Mouse (Mus musculus) spleen, adult 2 months (tissue): ENCODE measurements around the gene E2f1. TPM values are rescaled to one million over a fixed set of nuclear protein-coding genes. Genes with fewer than 3 reads are reported as not detected.

Experiments
- DNase-seq, 2 experiments: peaks; one replicate each; pipeline versions ENCODE4 v3.0.0 to v3.0.0-alpha.2; 2012 to 2021; ENCODE audit warnings: low spot score in 2 of 2, low read depth in 1 of 2
- H3K27ac ChIP-seq: fragments of 200-500 bp; 2 replicates; pipeline ENCODE4 v1.5.1; 2012; ENCODE audit warnings: low read length, inconsistent platforms; ENCODE audit not compliant: insufficient read depth
- H3K27me3 ChIP-seq: fragments of 200-500 bp; 2 replicates; pipeline ENCODE4 v1.6.1; 2012; ENCODE audit warnings: mild to moderate bottlenecking, moderate library complexity, low read length, inconsistent platforms; ENCODE audit not compliant: control insufficient read depth, insufficient read depth
- H3K36me3 ChIP-seq: fragments of 200-500 bp; 2 replicates; pipeline ENCODE4 v1.6.1; 2012; ENCODE audit warnings: mild to moderate bottlenecking, low read length, inconsistent platforms; ENCODE audit not compliant: control insufficient read depth, insufficient read depth
- H3K4me1 ChIP-seq: fragments of 200-500 bp; 2 replicates; pipeline ENCODE4 v1.6.1; 2011; ENCODE audit warnings: inconsistent platforms; ENCODE audit not compliant: control insufficient read depth, insufficient read depth, insufficient read length
- H3K4me3 ChIP-seq: fragments of 200-500 bp; 2 replicates; pipeline ENCODE4 v1.5.1; 2011; ENCODE audit warnings: mild to moderate bottlenecking, inconsistent platforms; ENCODE audit not compliant: insufficient read depth, insufficient read length; ENCODE audit errors: extremely low read depth
- CTCF ChIP-seq: fragments of 200-500 bp; IDR thresholded peaks from 2 replicates; pipeline ENCODE4 v1.5.1; 2011; ENCODE audit warnings: mild to moderate bottlenecking, inconsistent platforms; ENCODE audit not compliant: insufficient read depth, insufficient read length, insufficient replicate concordance; ENCODE audit errors: extremely low read depth
- POLR2A ChIP-seq: fragments of 200-500 bp; IDR thresholded peaks from 2 replicates; pipeline ENCODE4 v1.6.1; 2011; ENCODE audit warnings: low read depth, low read length, inconsistent platforms
- WGBS: fragments of 180-500 bp; shearing (Covaris S2); methylation state at CpG from one replicate; pipeline ENCODE4 v1.1.7; 2018; 5-methylcytosine and 5-hydroxymethylcytosine counted together
- polyA plus RNA-seq: library from polyadenylated mRNA; depleted of rRNA; stranded (reverse); fragments of >200 nt; gene quantifications from 2 replicates; pipeline ENCODE4 v1.2.3, GENCODE M21; 2012

E2f1 gene
- polyA plus RNA-seq, 1 experiment = 11.0 TPM

GRCm38 (mm10) chr2:154571266-154571665 is 1.6 kb upstream of the E2f1 start:
- WGBS = 87% methylated on average over 4 of the region's 4 CpGs
- no peak for TF ChIP-seq CTCF
- TF ChIP-seq POLR2A = no peak
- Histone ChIP-seq H3K27ac (no peak overlapping the region), H3K4me1 (peaks cover 7% of the 10 kb centered on the region), H3K36me3 (no peaks in the 10 kb centered on the region), H3K27me3 (no peaks in the 10 kb centered on the region), H3K4me3 (no peak overlapping the region)
- no peak for DNase-seq

GRCm38 (mm10) chr2:154570666-154571065 is 974 bp upstream of the E2f1 start:
- no peak overlapping the region for H3K27ac ChIP-seq
- H3K4me3 ChIP-seq = no peak overlapping the region
- H3K36me3 ChIP-seq = no peaks in the 10 kb centered on the region
- TF ChIP-seq CTCF = no peak
- TF ChIP-seq POLR2A = no peak
- H3K27me3 ChIP-seq = no peaks in the 10 kb centered on the region
- H3K4me1 ChIP-seq = peaks cover 7% of the 10 kb centered on the region
- 29% methylated on average over 4 of the region's 4 CpGs for WGBS
- no peak for DNase-seq

DNA sequence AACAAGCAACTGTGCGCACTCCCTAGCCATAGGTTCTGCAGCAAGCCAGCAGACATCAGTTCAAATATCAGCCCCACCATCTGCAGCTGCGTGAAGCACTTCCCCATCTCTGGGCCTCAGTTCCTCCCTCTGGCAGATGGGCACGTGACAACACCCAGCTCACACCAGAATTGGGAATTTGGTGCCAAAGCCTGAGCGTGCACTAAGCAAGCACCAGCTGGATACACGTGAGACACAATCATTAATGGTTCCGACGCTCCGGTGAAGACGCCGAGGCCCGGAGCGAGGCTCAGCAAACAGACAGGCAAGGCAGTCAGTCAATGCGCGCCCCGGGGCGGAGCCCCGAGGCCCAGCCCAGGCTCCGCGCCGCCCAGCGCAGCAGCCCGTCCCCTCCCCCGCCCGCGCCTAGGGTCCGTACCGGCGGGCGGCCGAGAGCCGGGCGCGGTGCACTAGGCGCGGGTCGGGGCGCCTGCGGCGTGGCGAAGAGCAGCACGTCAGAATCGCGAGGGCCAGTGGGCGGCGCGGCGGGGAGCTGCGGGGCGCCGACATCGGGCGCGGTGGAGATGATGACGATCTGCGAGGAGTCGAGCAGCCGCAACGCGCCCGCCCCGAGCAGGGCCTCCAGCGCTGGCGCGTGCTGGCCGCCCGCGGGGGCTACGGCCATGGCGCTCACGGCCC is 482 bp downstream of the E2f1 start:
- peak; percentile 28 to 44 for DNase-seq
- Histone ChIP-seq H3K36me3 (no peaks in the 10 kb centered on the region), H3K4me1 (peaks cover 6% of the 10 kb centered on the region), H3K27me3 (no peaks in the 10 kb centered on the region), H3K4me3 (peak overlapping the region; percentile 63), H3K27ac (peak overlapping the region; percentile 54)
- TF ChIP-seq POLR2A (no peak), CTCF (no peak)
- 1% methylated on average over 65 of the region's 70 CpGs for WGBS

- peak overlapping the region; percentile 54; the same call in 1 of the 2 replicates for H3K27ac ChIP-seq
- whole genome bisulfite sequencing = 36% methylated on average over 10 of the region's 10 CpGs
- TF ChIP-seq POLR2A = no peak
- no peak for TF ChIP-seq CTCF
- H3K36me3 ChIP-seq = no peaks in the 10 kb centered on the region
- no peak for DNase-seq
- peaks cover 4% of the 10 kb centered on the region for H3K4me1 ChIP-seq
- H3K27me3 ChIP-seq = no peaks in the 10 kb centered on the region
- H3K4me3 ChIP-seq = peak overlapping the region; percentile 63
These were observed 1.2 kb downstream of the E2f1 start for GRCm38 (mm10) chr2:154568329-154569070.

DNA sequence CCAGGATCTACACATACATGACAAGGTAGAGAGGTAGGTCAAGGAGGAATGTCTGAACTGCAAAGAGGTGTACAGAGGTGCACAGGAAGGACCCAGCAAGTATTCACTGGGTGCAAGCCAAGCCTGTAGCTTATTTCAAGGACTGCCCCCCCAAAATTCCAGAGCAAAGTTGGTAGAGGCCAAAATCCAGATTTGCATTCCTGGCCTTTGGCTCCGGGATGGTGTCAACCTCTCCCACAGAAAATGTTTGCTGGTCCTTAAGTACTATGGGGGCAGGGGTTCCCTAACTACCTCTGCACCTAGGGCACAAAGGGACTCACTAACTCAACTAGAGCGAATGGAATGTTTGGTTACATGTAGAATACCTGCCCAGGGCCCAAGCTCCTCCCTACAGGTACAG is 1.9 kb downstream of the E2f1 start:
- TF ChIP-seq CTCF (no peak), POLR2A (no peak)

DNA sequence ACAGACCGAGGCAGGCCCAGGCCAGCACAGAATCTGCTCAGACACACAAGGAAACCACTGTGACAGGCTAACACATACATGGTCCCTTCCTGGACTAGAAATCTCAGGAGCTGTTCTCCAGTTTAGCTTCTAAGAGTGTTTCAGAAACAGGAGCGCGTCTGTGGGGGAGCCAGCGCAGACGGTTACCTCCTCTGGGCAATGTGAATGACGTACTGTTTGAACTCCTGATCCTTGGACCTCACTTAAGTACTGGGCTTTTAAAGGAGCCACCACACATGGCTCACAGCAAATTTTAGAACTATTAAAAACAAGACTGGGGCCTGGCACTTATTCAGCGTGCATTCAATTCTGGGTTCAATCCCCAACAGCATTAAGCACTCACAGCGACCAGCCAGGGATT is 3.1 kb downstream of the E2f1 start:
- peaks cover 4% of the 10 kb centered on the region for H3K4me1 ChIP-seq
- TF ChIP-seq CTCF (no peak), POLR2A (no peak)
- 91% methylated on average over 8 of the region's 8 CpGs for WGBS
- H3K27ac ChIP-seq = no peak overlapping the region
- H3K36me3 ChIP-seq = no peaks in the 10 kb centered on the region
- H3K27me3 ChIP-seq = no peaks in the 10 kb centered on the region
- DNase-seq = no peak
- H3K4me3 ChIP-seq = no peak overlapping the region

More for the DNA sequence above, 1.9 kb downstream of the E2f1 start:
- Histone ChIP-seq H3K4me3 (no peak overlapping the region), H3K4me1 (peaks cover 4% of the 10 kb centered on the region), H3K36me3 (no peaks in the 10 kb centered on the region), H3K27ac (no peak overlapping the region), H3K27me3 (no peaks in the 10 kb centered on the region)
- DNase-seq = no peak
- 93% methylated on average over 2 of the region's 2 CpGs for WGBS

DNA sequence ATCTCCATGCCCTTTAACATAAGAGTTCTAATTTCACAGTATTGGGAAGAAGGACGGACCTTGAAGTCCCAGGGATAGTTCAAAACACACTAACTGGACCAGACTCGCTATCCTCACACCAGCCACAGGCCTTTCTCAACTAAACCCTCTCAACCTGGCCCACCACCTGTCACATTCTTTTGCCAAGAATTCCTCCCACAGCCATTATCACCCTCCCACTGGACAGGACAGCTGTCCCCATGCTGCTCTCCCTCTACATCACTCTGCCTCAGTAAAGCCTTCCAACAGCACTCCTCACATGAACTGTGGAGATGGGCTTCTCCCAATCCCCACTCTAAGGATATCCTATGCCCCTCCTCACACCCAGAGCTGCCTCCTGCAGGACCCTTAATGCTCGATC is 4.1 kb downstream of the E2f1 start:
- 93% methylated on average over 3 of the region's 3 CpGs for WGBS
- Histone ChIP-seq H3K4me1 (peaks cover 4% of the 10 kb centered on the region), H3K4me3 (no peak overlapping the region), H3K36me3 (0 out of 2 replicates have a peak, but pooled peaks cover 2% of the 10 kb centered on the region), H3K27me3 (no peaks in the 10 kb centered on the region), H3K27ac (no peak overlapping the region)
- no peak for DNase-seq
- no peak for TF ChIP-seq POLR2A
- no peak for TF ChIP-seq CTCF
